Mouse (Mus musculus) heart, adult 8-10 months (tissue): ENCODE data around the gene Vezf1. TPM values are rescaled to one million over a fixed set of nuclear protein-coding genes. Genes with fewer than 3 reads are reported as not detected.

Experiments
- DNase-seq: peaks from one replicate; pipeline ENCODE4 v3.0.0; 2022; ENCODE audit warnings: low spot score
- total RNA-seq, 4 experiments: library from RNA; stranded (reverse); gene quantifications; 2 replicates each; pipeline ENCODE4 v1.2.4; 2022

Gene Vezf1
- total RNA-seq, 4 experiments from 2014 or later, result 39.8 to 44.7 (median 41.8) TPM

GRCm38 (mm10) chr11:88098021-88098729 lies 30.1 kb downstream of the Vezf1 start, which contains the start of gene Cuedc1:
Cuedc1 (plus strand) TSS chr11:88098058.
- no peak for DNase-seq

- no peak for DNase-seq
Measured at GRCm38 (mm10) chr11:88098787-88099598, 30.9 kb downstream of the Vezf1 start.

- peak; percentile 89 for DNase-seq
Measured at GRCm38 (mm10) chr11:88099599-88100023, 31.5 kb downstream of the Vezf1 start.

- DNase-seq, result no peak
Measured at GRCm38 (mm10) chr11:88100170-88100569, 32.1 kb downstream of the Vezf1 start.

GRCm38 (mm10) chr11:88103214-88103941 lies 35.3 kb downstream of the Vezf1 start:
- no peak for DNase-seq

- no peak for DNase-seq
Measured at GRCm38 (mm10) chr11:88105494-88106291, 37.6 kb downstream of the Vezf1 start.

- DNase-seq, result no peak
Measured at GRCm38 (mm10) chr11:88106292-88106554, 38.1 kb downstream of the Vezf1 start.

- DNase-seq, result no peak
Measured at GRCm38 (mm10) chr11:88107365-88107764, 39.3 kb downstream of the Vezf1 start.

GRCm38 (mm10) chr11:88110031-88110594 lies 42.0 kb downstream of the Vezf1 start:
- no peak for DNase-seq

- no peak for DNase-seq
Measured at GRCm38 (mm10) chr11:88112078-88112477, 44.0 kb downstream of the Vezf1 start.

- DNase-seq, result no peak
Measured at GRCm38 (mm10) chr11:88112677-88113333, 44.7 kb downstream of the Vezf1 start.

- DNase-seq, result peak; percentile 73
Measured at GRCm38 (mm10) chr11:88113543-88114271, 45.6 kb downstream of the Vezf1 start.

- peak; percentile 79 for DNase-seq
Measured at GRCm38 (mm10) chr11:88114871-88115301, 46.8 kb downstream of the Vezf1 start.

- DNase-seq, result no peak
Measured at GRCm38 (mm10) chr11:88116568-88116967, 48.5 kb downstream of the Vezf1 start.

GRCm38 (mm10) chr11:88117356-88118090 lies 49.4 kb downstream of the Vezf1 start:
- peak; percentile 87 for DNase-seq

- DNase-seq, result no peak
Measured at GRCm38 (mm10) chr11:88118091-88118440, 50.0 kb downstream of the Vezf1 start.

GRCm38 (mm10) chr11:88118817-88119642 lies 51.0 kb downstream of the Vezf1 start:
- DNase-seq, result peak; percentile 93

GRCm38 (mm10) chr11:88122545-88122944 lies 54.5 kb downstream of the Vezf1 start:
- no peak for DNase-seq
